Mouse (Mus musculus) testis, adult 2 months (tissue): ENCODE measurements around the gene Ugt1a10.

ENCODE experiments used
- CTCF ChIP-seq: fragments of 200-500 bp; IDR thresholded peaks from 2 replicates; pipeline ENCODE4 v1.5.1; 2012; ENCODE audit warnings: low read depth, mild to moderate bottlenecking, inconsistent platforms, low read length, moderate library complexity; ENCODE audit not compliant: control insufficient read depth, insufficient read depth, insufficient replicate concordance
- POLR2A ChIP-seq: fragments of 200-500 bp; IDR thresholded peaks from 2 replicates; pipeline ENCODE4 v1.6.1; 2012; ENCODE audit warnings: low read depth, mild to moderate bottlenecking, inconsistent platforms, low read length, moderate library complexity; ENCODE audit not compliant: control insufficient read depth

DNA sequence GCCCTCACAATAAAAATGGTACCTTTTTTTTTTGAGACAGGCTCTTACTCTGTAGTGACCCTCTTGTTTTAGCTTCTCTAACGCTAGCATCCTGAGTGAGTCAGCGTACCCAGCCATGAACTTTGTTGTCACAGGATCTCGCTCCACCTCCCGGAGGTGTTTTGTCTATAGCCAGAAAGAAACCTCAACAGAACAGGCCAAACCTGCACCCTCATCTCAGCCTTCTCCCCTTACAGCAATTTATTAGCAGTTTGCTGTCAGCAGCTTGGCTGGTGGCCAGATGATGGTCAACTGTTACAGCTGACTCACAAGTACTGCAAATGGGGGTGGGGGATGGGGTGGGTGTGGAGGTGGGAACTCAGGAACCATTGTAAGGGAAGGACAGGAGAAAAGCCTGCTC is 207.1 kb downstream of the Ugt1a10 start:
- TF ChIP-seq CTCF (no peak), POLR2A (no peak)
